Mouse (Mus musculus) olfactory bulb, adult 2 months (tissue): ENCODE measurements around the gene Gpr161. TPM values are rescaled to one million over a fixed set of nuclear protein-coding genes. Genes with fewer than 3 reads are reported as not detected.

Experiments
- H3K27ac ChIP-seq: fragments of 200-500 bp; 2 replicates; pipeline ENCODE4 v1.5.1; 2012; ENCODE audit warnings: low read depth, low read length; ENCODE audit not compliant: insufficient read depth
- H3K4me1 ChIP-seq: fragments of 200-500 bp; 2 replicates; pipeline ENCODE4 v1.6.1; 2012; ENCODE audit warnings: low read length; ENCODE audit not compliant: control insufficient read depth, insufficient read depth
- H3K4me3 ChIP-seq: fragments of 200-500 bp; 2 replicates; pipeline ENCODE4 v1.5.1; 2012; ENCODE audit warnings: mild to moderate bottlenecking, low read depth, low read length, moderate library complexity; ENCODE audit not compliant: insufficient read depth
- CTCF ChIP-seq: fragments of 200-500 bp; IDR thresholded peaks from 2 replicates; pipeline ENCODE4 v1.5.1; 2012; ENCODE audit warnings: low read depth, mild to moderate bottlenecking, low read length, moderate library complexity; ENCODE audit not compliant: insufficient read depth
- POLR2A ChIP-seq: fragments of 200-500 bp; IDR thresholded peaks from 2 replicates; pipeline ENCODE4 v1.6.1; 2012; ENCODE audit warnings: mild to moderate bottlenecking, low read depth, low read length, moderate library complexity; ENCODE audit not compliant: insufficient read depth
- WGBS: fragments of 180-500 bp; shearing (Covaris S2); methylation state at CpG from one replicate; pipeline ENCODE4 v1.1.7; 2018; 5-methylcytosine and 5-hydroxymethylcytosine counted together
- polyA plus RNA-seq: library from polyadenylated mRNA; stranded (reverse); fragments of >200 nt; gene quantifications from 2 replicates; pipeline ENCODE4 v1.2.4, GENCODE M21; 2012; ENCODE audit warnings: low replicate concordance; ENCODE audit not compliant: missing spikeins, insufficient read depth, insufficient read length

Gene Gpr161
- polyA plus RNA-seq, 1 experiment: not detected

DNA sequence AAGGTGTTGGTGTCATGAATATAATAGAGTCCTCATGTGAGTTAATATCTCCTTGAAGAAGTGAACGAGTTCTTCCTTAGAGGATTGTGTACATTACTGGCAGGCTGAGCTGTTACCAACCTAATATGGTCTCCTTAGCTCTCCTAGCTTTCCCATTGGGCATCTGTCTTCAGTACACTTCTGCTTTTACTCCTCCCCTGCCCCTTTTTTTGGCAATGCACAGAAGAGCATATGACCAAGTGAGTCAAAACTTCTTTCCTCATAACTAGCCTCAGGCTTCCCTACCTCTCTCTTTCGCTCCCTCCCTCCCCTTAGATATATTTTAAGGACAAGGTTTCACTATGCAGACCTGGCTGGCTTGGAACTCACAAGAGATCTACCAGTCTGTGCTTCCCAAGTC is 67.7 kb downstream of the Gpr161 start:
- Histone ChIP-seq H3K27ac (no peak overlapping the region), H3K4me1 (no peaks in the 10 kb centered on the region), H3K4me3 (no peak overlapping the region)
- TF ChIP-seq POLR2A (no peak), CTCF (no peak)
- WGBS: 88% methylated on average over 2 of the region's 2 CpGs

DNA sequence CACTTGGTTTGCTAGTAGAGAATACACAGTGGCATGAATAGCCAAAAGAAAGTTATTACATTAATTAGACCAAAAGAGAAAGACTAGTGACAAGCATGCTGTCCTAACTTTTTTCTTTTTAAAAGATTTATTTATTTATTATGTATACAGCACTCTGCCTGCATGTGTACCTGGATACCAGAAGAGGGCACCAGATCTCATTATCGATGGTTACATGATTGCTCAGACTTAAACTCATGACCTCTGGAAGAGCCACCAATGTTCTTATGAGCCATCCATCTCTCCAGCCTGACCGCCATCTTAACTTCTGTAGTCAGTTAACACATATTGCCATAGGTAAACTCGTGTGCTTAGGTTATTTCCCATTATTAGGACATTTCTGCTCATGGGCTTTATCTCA is 69.5 kb downstream of the Gpr161 start:
- H3K27ac ChIP-seq: no peak overlapping the region
- H3K4me1 ChIP-seq: no peaks in the 10 kb centered on the region
- 91% methylated on average over 3 of the region's 3 CpGs for WGBS
- H3K4me3 ChIP-seq: no peak overlapping the region
- TF ChIP-seq POLR2A (no peak), CTCF (no peak)

DNA sequence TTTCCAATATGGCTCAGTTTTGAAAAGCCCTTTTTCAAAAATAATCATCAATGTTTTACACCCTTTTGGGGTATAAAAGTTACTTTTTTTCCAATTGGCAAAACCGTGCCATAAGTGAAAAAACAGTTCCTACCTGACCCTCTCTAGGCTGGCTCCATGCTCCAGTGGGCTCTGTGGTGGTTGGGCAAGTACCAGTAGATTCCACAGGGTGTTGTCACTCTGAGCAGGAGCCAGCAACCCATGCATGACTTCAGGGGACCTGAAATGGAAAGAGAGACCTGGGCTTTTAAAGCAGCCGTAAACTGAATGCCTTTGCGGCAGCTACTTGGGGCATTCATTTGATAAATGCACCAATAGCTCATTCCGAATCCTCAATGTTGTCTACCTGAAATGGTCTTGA is 75.4 kb downstream of the Gpr161 start:
- Histone ChIP-seq H3K4me1 (0 out of 2 replicates have a peak, but pooled peaks cover 3% of the 10 kb centered on the region), H3K27ac (no peak overlapping the region), H3K4me3 (no peak overlapping the region)
- TF ChIP-seq CTCF (no peak), POLR2A (no peak)
- 96% methylated on average over 4 of the region's 4 CpGs for WGBS

DNA sequence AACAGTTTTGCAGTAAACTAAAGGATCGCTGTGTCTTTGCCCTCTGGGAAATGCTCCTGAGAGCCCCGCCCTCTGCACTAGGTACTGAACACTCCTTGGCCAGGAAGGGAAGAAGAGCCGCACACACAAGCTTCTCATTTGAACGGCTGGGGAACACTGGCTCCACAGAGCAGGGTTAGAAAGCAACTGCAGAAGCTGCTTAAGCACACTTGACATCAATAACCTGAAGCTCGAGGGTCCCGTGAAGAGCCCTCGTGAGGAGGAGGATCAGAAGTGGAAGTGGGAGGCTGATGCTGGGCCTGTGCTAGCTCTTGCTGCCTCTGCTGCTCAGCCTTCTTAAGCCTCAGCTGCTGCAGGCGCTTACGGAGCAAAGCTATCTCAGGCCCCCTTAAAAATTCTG is 78.2 kb downstream of the Gpr161 start:
- Histone ChIP-seq H3K27ac (no peak overlapping the region), H3K4me1 (0 out of 2 replicates have a peak, but pooled peaks cover 3% of the 10 kb centered on the region), H3K4me3 (no peak overlapping the region)
- TF ChIP-seq CTCF (no peak), POLR2A (no peak)
- WGBS: 74% methylated on average over 9 of the region's 9 CpGs

Other genes starting within 250 kb of the Gpr161 start
- gene Tbx19, start 135.0 kb upstream of the Gpr161 start, polyA plus RNA-seq: not detected in 2 replicates
- gene Sft2d2, start 101.4 kb upstream of the Gpr161 start, polyA plus RNA-seq: not detected in 2 replicates
- gene Tiprl, start 58.8 kb upstream of the Gpr161 start, polyA plus RNA-seq: not detected in 2 replicates
- not detected in 2 replicates for gene Dcaf6, start 164.7 kb downstream of the Gpr161 start, polyA plus RNA-seq
- gene Mpc2, start 164.8 kb downstream of the Gpr161 start, polyA plus RNA-seq: not detected in 2 replicates
- gene Adcy10, start 189.4 kb downstream of the Gpr161 start, polyA plus RNA-seq: not detected in 2 replicates